In the genomic region with DNA sequence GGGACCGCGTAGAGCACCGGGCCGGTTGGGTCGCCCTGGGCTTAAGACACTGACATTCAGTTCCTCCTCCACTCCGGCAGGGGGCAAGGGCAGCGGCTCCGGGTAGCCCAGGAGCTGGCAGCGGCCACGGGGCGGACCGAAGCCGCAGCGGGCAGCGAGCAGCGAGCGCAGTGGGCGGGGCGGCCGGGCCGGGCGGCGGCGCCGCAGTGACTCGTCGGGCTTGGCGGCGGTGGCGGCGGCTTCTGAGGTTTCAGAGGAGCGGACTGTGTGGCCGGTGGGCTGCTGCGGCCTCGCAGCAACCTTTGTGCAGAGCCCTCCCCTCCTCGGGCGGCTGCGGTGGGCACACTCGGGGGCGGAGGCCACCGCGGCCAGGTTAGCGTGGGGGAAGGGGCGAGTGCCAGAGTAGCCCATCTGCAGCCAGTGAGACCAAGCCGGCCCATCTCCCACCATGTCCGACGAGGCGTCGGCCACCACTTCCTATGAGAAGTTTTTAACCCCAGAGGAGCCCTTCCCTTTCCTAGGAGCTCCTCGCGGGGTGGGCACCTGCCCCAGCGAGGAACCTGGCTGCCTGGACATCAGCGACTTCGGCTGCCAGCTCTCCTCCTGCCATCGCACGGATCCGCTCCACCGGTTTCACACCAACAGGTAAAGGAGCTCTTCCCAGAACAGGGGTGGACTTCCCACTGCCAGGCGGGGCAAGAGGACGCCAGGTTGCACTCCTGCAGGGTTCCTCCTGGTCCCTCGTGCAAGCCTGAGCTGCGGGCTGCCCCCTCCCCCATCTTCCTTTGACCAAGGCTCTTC, we compare ENCODE assay signal across 8 mouse cellular contexts. TPM values are rescaled to one million over a fixed set of nuclear protein-coding genes. Genes with fewer than 3 reads are reported as not detected.
DNase-seq lines count a peak whose midpoint lies in the region; ATAC-seq and TF ChIP-seq lines count a peak whose summit lies in the region.

Fam199x (plus strand) TSS at position 170 of the 801 bp plus-strand sequence.

- peak within 1 kb of the TSS; percentile 70 for H3K9ac ChIP-seq in MEL (ENCODE audit: control insufficient read depth, low read depth, low read length, poor library complexity, severe bottlenecking)
- H3K9ac ChIP-seq in forebrain, embryonic 16.5 days (replicated peaks; ENCODE audit: low read depth, low read length), result peak within 1 kb of the TSS; percentile 74

- H3K36me3 ChIP-seq in MEL (ENCODE audit: control insufficient read depth in 1 of 2, insufficient read depth in 2 of 2, low read length in 2 of 2), result peaks cover 0 to 22% of the 10 kb centered on the region in 2 experiments; a peak in 3 of 4 replicates
- H3K36me3 ChIP-seq in forebrain, embryonic 16.5 days (ENCODE audit: control insufficient read depth, insufficient read depth), result no peaks in the 10 kb centered on the region

- TF ChIP-seq CTCF in MEL (IDR thresholded peaks at IDR 0.05 in 2 of 3, conservative IDR thresholded peaks at IDR 0.05 in 1 of 3; ENCODE audit: control insufficient read depth in 1 of 3, insufficient read depth in 1 of 3, low read depth in 2 of 3, low read length in 3 of 3, poor library complexity in 1 of 3, severe bottlenecking in 1 of 3), result peak in 2 of 3 experiments; percentile 59 to 73; a peak in 5 of 6 replicates

- peaks cover 7 to 10% of the 10 kb centered on the region in 2 experiments; a peak in 3 of 4 replicates for H3K4me1 ChIP-seq in MEL (ENCODE audit: control insufficient read depth in 1 of 2, insufficient read depth in 2 of 2, low read length in 2 of 2)
- H3K4me1 ChIP-seq in forebrain, embryonic 16.5 days (replicated peaks; ENCODE audit: control insufficient read depth, insufficient read depth, low read length), result no peaks in the 10 kb centered on the region; the same call in 1 of the 2 replicates

- peaks cover 10% of the 10 kb centered on the region for H3K79me2 ChIP-seq in MEL (ENCODE audit: control insufficient read depth, insufficient read depth, low read length, poor library complexity)

- no peaks in the 10 kb centered on the region for H3K27me3 ChIP-seq in MEL (ENCODE audit: control insufficient read depth in 1 of 2, insufficient read depth in 2 of 2, low read length in 2 of 2)
- no peaks in the 10 kb centered on the region for H3K27me3 ChIP-seq in forebrain, embryonic 16.5 days (replicated peaks; ENCODE audit: control insufficient read depth, insufficient read depth, low read length)

- no peaks in the 10 kb centered on the region for H3K9me3 ChIP-seq in MEL (replicated peaks; ENCODE audit: insufficient read depth, low read length)
- H3K9me3 ChIP-seq in forebrain, embryonic 16.5 days (ENCODE audit: control insufficient read depth, low read length), result no peaks in the 10 kb centered on the region

- whole genome bisulfite sequencing in forebrain, embryonic 16.5 days, result 16% methylated on average over 36 of the region's 62 CpGs

- no peak for TF ChIP-seq RAD21 in MEL (IDR thresholded peaks at IDR 0.05; ENCODE audit: low read depth, low read length)

- peak within 1 kb of the TSS; percentile 48 for H3K27ac ChIP-seq in MEL (ENCODE audit: control insufficient read depth, low read depth, low read length)
- H3K27ac ChIP-seq in forebrain, embryonic 16.5 days (ENCODE audit: low read length), result no peak within 1 kb of the TSS

- peak within 1 kb of the TSS; percentile 64 to 99 for H3K4me3 ChIP-seq in MEL (ENCODE audit: control insufficient read depth in 1 of 2, insufficient read depth in 1 of 2, low read depth in 2 of 2, low read length in 2 of 2)
- peak within 1 kb of the TSS; percentile 73 for H3K4me3 ChIP-seq in forebrain, embryonic 16.5 days (replicated peaks; ENCODE audit: low read length)

- ATAC-seq in forebrain, embryonic 16.5 days, result peak; percentile 96

- intact Hi-C loops in heart, postnatal 36 days (cut with DNase I), result loop anchor here (1.0 kb wide), 1 partner anchor 13 kb away; no protein-coding TSS in a partner anchor

- no peak for TF ChIP-seq EP300 in MEL (IDR thresholded peaks at IDR 0.05; ENCODE audit: low read depth in 1 of 2, low read length in 2 of 2)

- peak; percentile 89 for DNase-seq in MEL (ENCODE audit: low read depth, low spot score)
- peak; percentile 83 to 86 for DNase-seq in cerebellum, adult 18-20 months
- peak; percentile 75 to 76 for DNase-seq in heart, postnatal 36 days
- peak; percentile 61 for DNase-seq in layer of hippocampus, adult 9-11 months
- peak; percentile 87 for DNase-seq in lung, postnatal 10 days
- DNase-seq in ovary, postnatal 14 days (ENCODE audit: low spot score), result peak; percentile 54
- peak; percentile 73 for DNase-seq in thymus, postnatal 14 days

- TF ChIP-seq POLR2A in MEL (IDR thresholded peaks at IDR 0.05; ENCODE audit: control insufficient read depth in 1 of 2, insufficient read depth in 1 of 2, low read depth in 1 of 2, low read length in 2 of 2, poor library complexity in 1 of 2), result peak; percentile 38 to 56; a peak in 1 of 4 replicates

- H3K4me2 ChIP-seq in forebrain, embryonic 16.5 days (ENCODE audit: low read length), result peak within 1 kb of the TSS; percentile 67

TF ChIP-seq in MEL, 35 proteins besides CTCF, POLR2A, EP300 and RAD21:
- TF ChIP-seq UBTF (IDR thresholded peaks at IDR 0.05; ENCODE audit: borderline replicate concordance, insufficient read depth, low read depth, low read length), result peak; percentile 63; the same call in 1 of the 2 replicates
- peak; percentile 56 for TF ChIP-seq TCF12 (IDR thresholded peaks at IDR 0.05; ENCODE audit: low read depth, low read length)
- no peak for TF ChIP-seq MEF2A (IDR thresholded peaks at IDR 0.05; ENCODE audit: extremely low read depth, insufficient replicate concordance, low read depth, low read length, poor library complexity, severe bottlenecking)
- TF ChIP-seq GABPA (IDR thresholded peaks at IDR 0.05; ENCODE audit: low read depth, low read length), result no peak
- peak; percentile 68 for TF ChIP-seq HCFC1 (IDR thresholded peaks at IDR 0.05; ENCODE audit: low read depth, low read length)
- TF ChIP-seq MXI1 (IDR thresholded peaks at IDR 0.05; ENCODE audit: low read depth, low read length), result peak; percentile 48; the same call in 1 of the 2 replicates
- TF ChIP-seq USF2 (IDR thresholded peaks at IDR 0.05; ENCODE audit: borderline replicate concordance in 1 of 2, insufficient read depth in 1 of 2, low read depth in 1 of 2, low read length in 2 of 2), result no peak
- 0 out of 2 replicates have a peak, but pooled peaks have one; percentile 1 for TF ChIP-seq MAX (IDR thresholded peaks at IDR 0.05; ENCODE audit: low read length)
- 0 out of 2 replicates have a peak, but pooled peaks have one; percentile 1 for TF ChIP-seq USF1 (IDR thresholded peaks at IDR 0.05; ENCODE audit: low read depth, low read length)
- peak; percentile 9; the same call in 1 of the 2 replicates for TF ChIP-seq CHD2 (IDR thresholded peaks at IDR 0.05; ENCODE audit: low read length)
- peak; percentile 29; the same call in 1 of the 2 replicates for TF ChIP-seq NRF1 (IDR thresholded peaks at IDR 0.05; ENCODE audit: insufficient read depth, low read depth, low read length, poor library complexity, severe bottlenecking)
- peak; percentile 44 for TF ChIP-seq NELFE (IDR thresholded peaks at IDR 0.05; ENCODE audit: low read depth, low read length)

RNA-seq across cellular contexts. Expression of gene Fam199x, which starts in this region (rescaled TPM):
- 8.4 and 10.4 TPM in 2 replicates for total RNA-seq in MEL (2012; rRNA removed)
- 1 to 10 TPM in 1 of 2 experiments, not detected in 1; 5.9 TPM for polyA plus RNA-seq in MEL (2012; ENCODE audit: insufficient read depth in 1 of 2, insufficient read length in 2 of 2, low read depth in 1 of 2, low replicate concordance in 2 of 2, missing spikeins in 1 of 2)
- polyA plus RNA-seq in forebrain, embryonic 16.5 days (2015; fragmentation: Nextera tagmentation; extraction: Ambion mirVana), result 7.1 and 7.3 TPM in 2 replicates
- 1 to 10 TPM; 3.9 to 4.3 TPM for total RNA-seq in heart, postnatal 36 days (2021)
